Mouse (Mus musculus): ENCODE results near the gene Med16. TPM values are rescaled to one million over a fixed set of nuclear protein-coding genes. Genes with fewer than 3 reads are reported as not detected.

Gene Med16
- total RNA-seq, 2 experiments from 2014 or later, result 53.0 to 54.1 TPM

GRCm38 (mm10) chr10:79933145-79933679 lies 24.5 kb upstream of the Med16 start:
- DNase-seq, result no peak

GRCm38 (mm10) chr10:79932736-79933135 lies 24.0 kb upstream of the Med16 start:
- peak in 1 of 2 experiments; percentile 55 for DNase-seq

GRCm38 (mm10) chr10:79931797-79932196 lies 23.1 kb upstream of the Med16 start:
- DNase-seq, result no peak

GRCm38 (mm10) chr10:79930826-79931186 lies 22.1 kb upstream of the Med16 start:
- no peak for DNase-seq

GRCm38 (mm10) chr10:79929967-79930825 lies 21.5 kb upstream of the Med16 start:
- no peak for DNase-seq

DNA sequence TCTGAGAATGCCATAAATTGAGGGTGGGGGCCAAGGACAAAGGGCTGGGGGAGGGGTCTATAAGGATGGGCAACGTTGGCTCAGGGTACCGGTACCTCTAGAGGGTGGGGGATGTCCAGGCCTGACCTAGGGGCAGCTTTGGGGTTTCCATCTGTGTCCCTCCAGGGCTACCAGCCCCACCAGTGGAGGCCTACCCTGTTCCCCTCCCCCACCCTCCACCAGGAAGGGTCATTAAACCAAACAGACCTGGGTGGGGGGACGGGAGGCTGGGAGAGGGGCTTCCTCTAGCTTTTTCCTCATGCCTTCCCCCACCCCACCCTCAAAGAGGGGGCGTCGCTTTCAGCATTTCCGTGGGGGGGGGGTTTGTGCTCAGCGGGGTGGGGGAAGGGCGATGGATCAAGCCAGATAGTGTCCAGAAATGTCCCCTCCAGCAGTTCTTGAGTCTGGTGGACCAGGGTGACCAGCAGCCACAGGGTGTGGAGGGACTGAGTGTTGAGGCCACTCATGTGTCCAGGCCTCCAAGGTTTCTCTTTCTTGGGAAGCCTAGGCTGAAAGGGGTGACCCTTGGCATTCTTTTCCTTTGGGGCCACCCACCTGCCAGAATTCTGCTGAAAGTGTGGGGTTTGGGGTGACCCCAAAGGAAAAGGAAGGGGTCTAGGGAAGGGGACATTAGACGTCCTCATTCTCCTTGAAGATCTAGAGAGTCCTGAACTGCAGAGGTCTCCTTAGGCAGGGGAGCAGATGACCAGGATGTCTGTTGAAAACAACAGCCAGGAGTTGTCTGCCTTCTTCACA lies 20.4 kb upstream of the Med16 start:
- no peak for DNase-seq

GRCm38 (mm10) chr10:79928030-79928694 lies 19.4 kb upstream of the Med16 start:
- no peak for DNase-seq

DNA sequence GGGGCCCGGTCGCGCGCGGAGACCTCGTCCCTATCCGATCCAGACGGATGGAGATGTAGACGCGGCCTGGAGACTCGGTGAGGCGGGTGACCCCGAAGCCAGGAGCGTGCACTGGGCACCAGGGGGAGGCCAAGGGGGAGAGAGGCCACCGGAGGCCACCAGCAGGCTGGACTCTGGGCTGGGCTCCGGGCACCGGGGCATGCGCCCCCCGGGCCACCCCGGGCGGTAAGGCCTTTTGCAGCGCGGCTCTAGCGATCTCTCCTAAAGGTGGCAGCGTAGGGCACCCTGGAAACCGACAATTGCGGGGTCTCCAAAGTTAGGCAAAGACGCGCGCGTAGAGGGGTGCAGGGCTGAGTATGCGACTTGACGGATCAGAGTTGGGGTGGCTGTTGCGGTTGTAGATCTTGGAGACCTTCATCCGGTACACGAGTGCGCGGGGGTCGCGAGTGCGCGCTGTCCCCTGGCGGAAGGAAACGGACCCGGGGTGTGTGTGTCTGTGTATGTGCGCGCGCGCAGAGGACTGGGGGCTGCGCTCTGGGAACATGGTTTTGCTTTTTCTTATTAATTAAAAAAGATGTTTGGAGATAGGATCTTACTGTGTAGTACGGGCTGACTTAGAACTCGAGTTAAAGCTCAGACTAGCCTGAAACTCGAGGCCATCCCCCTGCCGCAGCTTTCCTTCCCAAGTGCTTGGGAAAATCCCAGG lies 18.8 kb upstream of the Med16 start:
- DNase-seq, result peak; percentile 50 to 58

DNA sequence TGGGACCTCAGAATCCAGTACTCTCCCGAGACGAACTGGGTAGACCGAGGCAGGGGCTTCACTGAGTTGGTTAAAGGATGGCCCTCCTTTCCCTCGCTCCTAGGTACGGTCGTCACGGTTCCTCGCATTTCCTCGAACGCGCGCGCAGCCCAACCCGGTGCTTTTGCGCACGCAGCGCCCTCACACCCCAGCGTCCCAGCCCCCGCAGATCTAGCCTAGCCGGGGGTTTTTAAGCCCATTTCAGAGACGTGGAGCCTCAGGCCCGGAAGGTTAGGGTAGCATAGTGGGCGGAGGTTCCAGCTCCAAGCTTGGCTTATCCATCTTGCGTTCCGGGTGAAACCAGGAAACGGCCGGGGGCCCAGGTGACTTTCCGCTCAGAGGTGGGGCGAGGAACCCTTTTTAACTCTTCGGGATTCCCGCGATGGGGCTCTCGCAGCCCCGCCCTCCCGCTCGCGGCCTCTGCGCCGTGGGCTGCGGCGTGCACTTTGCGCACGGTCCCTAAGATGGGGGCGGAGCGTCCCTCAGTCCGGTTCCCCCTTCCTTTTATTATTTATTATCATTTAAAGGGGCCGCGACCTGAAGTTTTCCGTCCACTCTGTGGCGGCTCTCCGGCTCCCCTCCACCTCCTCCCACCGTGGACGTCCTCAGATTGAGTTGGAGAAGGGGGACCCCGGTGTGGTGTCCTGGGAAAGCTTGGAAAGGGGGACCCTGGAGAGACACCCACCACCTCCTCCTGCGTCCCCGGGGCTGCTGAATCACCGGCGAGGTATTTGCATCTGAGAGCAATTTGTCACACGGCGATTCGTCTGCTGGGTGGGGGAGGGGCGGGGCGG lies 18.0 kb upstream of the Med16 start, which contains the start of gene Arid3a:
Gene Arid3a (plus strand): TSS at position 553 of the 833 bp plus-strand sequence.
- peak; percentile 87 to 89 for DNase-seq

- no peak for DNase-seq
Observed at GRCm38 (mm10) chr10:79925785-79926490, 17.2 kb upstream of the Med16 start.

- peak; percentile 93 for DNase-seq
Observed at GRCm38 (mm10) chr10:79924998-79925784, 16.5 kb upstream of the Med16 start.

DNA sequence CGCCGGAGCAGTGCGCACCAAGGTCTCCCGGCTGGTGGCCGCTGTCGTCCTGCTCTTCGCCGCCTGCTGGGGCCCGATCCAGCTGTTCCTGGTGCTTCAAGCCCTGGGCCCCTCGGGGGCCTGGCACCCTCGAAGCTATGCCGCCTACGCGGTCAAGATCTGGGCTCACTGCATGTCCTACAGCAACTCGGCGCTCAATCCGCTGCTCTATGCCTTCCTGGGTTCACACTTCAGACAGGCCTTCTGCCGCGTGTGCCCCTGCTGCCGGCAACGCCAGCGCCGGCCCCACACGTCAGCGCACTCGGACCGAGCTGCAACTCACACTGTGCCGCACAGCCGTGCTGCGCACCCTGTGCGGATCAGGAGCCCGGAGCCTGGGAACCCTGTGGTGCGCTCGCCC lies 12.8 kb upstream of the Med16 start:
- no peak for DNase-seq

DNA sequence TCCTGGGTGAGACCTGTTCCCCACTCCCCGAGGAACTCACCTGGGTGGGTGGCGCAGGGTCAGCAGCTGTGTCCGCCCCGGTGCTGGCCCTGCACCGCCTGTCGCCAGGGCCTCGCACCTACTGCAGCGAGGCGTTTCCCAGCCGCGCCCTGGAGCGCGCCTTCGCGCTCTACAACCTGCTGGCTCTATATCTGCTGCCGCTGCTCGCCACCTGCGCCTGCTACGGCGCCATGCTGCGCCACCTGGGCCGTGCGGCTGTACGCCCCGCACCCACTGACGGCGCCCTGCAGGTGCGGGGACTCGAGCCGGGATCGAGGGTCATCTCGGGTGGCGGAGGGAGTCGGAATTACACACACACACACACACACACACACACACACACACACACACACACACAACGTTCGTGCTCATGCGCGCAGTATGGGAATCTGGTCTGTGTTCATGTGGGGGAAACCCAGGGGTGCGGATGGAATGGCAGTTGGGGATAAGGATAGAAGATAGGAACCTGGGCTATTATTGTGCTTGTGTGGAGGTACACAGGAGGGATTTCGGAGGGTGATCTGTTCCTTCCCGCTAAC lies 12.3 kb upstream of the Med16 start, which contains the start of gene R3hdm4:
Gene R3hdm4 (minus strand): TSS at position 251 of the 578 bp plus-strand sequence.
- DNase-seq, result no peak

DNA sequence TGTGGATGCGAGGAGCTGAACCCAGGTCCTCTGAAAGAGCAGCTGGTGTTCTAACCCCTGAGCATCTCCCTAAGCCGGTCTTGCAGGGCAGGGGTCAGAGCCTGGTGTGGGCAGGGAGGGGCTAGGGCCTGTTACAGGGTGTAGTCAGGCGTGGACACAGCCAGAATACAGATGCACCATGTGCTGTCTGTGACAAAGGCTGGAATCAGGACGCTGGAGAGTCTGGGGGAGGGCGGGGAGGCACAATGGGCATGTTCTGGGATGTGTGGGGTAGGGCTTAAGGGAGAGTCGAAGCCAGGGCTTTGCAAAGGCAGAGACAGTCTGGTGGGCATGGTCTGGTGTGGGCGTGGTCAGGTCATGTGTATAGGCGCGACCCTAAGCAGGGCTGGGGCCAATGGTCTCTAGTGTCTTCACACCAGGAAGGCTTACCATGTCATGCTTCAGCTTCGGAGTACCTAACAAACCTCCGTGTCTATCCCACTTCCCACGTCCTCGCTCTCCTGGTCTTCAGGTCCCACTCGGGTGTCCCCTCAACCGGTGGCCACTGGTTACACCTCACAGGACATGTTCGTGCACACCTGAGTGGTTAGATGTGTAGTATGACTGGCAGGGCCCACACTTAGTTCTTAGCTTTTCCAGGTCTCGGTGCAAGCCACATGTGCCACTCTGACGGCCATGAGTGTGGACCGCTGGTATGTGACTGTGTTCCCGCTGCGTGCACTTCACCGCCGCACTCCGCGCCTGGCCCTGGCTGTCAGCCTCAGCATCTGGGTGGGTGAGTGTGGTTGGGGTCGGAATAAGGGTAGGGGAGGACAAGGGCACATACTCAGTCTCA lies 11.6 kb upstream of the Med16 start:
- no peak for DNase-seq

- DNase-seq, result no peak
Observed at GRCm38 (mm10) chr10:79919251-79919849, 10.6 kb upstream of the Med16 start.

GRCm38 (mm10) chr10:79918231-79919078 lies 9.7 kb upstream of the Med16 start:
- no peak for DNase-seq
